Mouse (Mus musculus): ENCODE data around the gene Epha2. TPM values are rescaled to one million over a fixed set of nuclear protein-coding genes. Genes with fewer than 3 reads are reported as not detected.
A peak's percentile ranks its signal among the peaks of the same experiment; 100 is the strongest.

Gene Epha2
- total and polyA plus RNA-seq, 2 experiments: 7.7 to 12.0 TPM

DNA sequence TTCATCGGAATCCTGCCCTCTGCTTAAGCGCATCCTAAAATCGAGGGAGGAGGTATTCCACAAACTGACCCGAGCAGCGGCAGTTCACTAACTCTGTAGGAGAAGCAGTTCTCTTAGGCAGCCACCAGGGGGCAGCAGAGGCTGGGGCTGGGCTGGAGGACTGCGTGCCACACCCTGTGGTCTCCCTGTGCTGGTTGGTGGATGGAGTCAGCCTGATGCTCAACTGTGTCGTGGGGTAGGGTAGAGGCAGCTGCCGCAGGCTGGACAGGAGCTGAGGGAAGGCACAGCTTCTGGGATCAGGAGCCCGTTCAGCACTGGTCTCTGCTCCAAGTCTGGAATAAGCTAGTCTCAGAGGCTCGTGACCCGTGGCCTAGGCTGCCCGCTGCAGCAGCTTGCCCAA lies 27.7 kb upstream of the Epha2 start:
- peak overlapping the region; percentile 4; the same call in 1 of the 2 replicates for H3K4me3 ChIP-seq (ENCODE audit: insufficient read depth, low read depth, low read length)
- H3K27me3 ChIP-seq (ENCODE audit: control insufficient read depth, insufficient read depth, low read length): no peaks in the 10 kb centered on the region
- WGBS: under 1% methylated on average over 12 of the region's 12 CpGs
- H3K4me1 ChIP-seq (ENCODE audit: control insufficient read depth, insufficient read depth, low read length): peaks cover 22% of the 10 kb centered on the region
- DNase-seq (ENCODE audit: extremely low read depth, low read depth, low spot score): peak; percentile 85
- H3K9ac ChIP-seq (ENCODE audit: low read depth, low read length): peak overlapping the region; percentile 33
- H3K79me2 ChIP-seq (ENCODE audit: control insufficient read depth, insufficient read depth, low read length): no peaks in the 10 kb centered on the region
- no peaks in the 10 kb centered on the region for H3K36me3 ChIP-seq (ENCODE audit: control insufficient read depth, insufficient read depth, low read length)
- H3K27ac ChIP-seq (replicated peaks; ENCODE audit: insufficient read depth, low read depth, low read length): peak overlapping the region; percentile 80
- TF ChIP-seq POLR2A (IDR thresholded peaks at IDR 0.05; ENCODE audit: extremely low read depth, insufficient read depth, low read length) (no peak), CTCF (IDR thresholded peaks at IDR 0.05; ENCODE audit: low read depth, low read length) (peak; percentile 98)

GRCm38 (mm10) chr4:141274485-141275341 lies 26.3 kb upstream of the Epha2 start:
- DNase-seq (ENCODE audit: extremely low read depth, low read depth, low spot score): no peak

GRCm38 (mm10) chr4:141277157-141277556 lies 23.9 kb upstream of the Epha2 start:
- H3K79me2 ChIP-seq (ENCODE audit: control insufficient read depth, insufficient read depth, low read length): no peaks in the 10 kb centered on the region
- peak overlapping the region; percentile 89 for H3K27ac ChIP-seq (replicated peaks; ENCODE audit: insufficient read depth, low read depth, low read length)
- 33% methylated on average over 8 of the region's 8 CpGs for WGBS
- H3K27me3 ChIP-seq (ENCODE audit: control insufficient read depth, insufficient read depth, low read length): no peaks in the 10 kb centered on the region
- H3K9ac ChIP-seq (ENCODE audit: low read depth, low read length): peak overlapping the region; percentile 54
- H3K4me3 ChIP-seq (ENCODE audit: insufficient read depth, low read depth, low read length): no peak overlapping the region
- DNase-seq (ENCODE audit: extremely low read depth, low read depth, low spot score): peak; percentile 84
- TF ChIP-seq POLR2A (IDR thresholded peaks at IDR 0.05; ENCODE audit: extremely low read depth, insufficient read depth, low read length) (0 out of 2 replicates have a peak, but pooled peaks have one; percentile 19), CTCF (IDR thresholded peaks at IDR 0.05; ENCODE audit: low read depth, low read length) (no peak)
- no peaks in the 10 kb centered on the region for H3K36me3 ChIP-seq (ENCODE audit: control insufficient read depth, insufficient read depth, low read length)
- H3K4me1 ChIP-seq (ENCODE audit: control insufficient read depth, insufficient read depth, low read length): peaks cover 41% of the 10 kb centered on the region

More at GRCm38 (mm10) chr4:141274485-141275341, 26.3 kb upstream of the Epha2 start:
- WGBS: 93% methylated on average over 23 of the region's 23 CpGs
- Histone ChIP-seq H3K4me3 (ENCODE audit: insufficient read depth, low read depth, low read length) (no peak overlapping the region), H3K9ac (ENCODE audit: low read depth, low read length) (no peak overlapping the region), H3K27me3 (ENCODE audit: control insufficient read depth, insufficient read depth, low read length) (no peaks in the 10 kb centered on the region), H3K79me2 (ENCODE audit: control insufficient read depth, insufficient read depth, low read length) (no peaks in the 10 kb centered on the region), H3K36me3 (ENCODE audit: control insufficient read depth, insufficient read depth, low read length) (no peaks in the 10 kb centered on the region), H3K4me1 (ENCODE audit: control insufficient read depth, insufficient read depth, low read length) (peaks cover 30% of the 10 kb centered on the region), H3K27ac (replicated peaks; ENCODE audit: insufficient read depth, low read depth, low read length) (no peak overlapping the region)
- TF ChIP-seq POLR2A (IDR thresholded peaks at IDR 0.05; ENCODE audit: extremely low read depth, insufficient read depth, low read length): no peak
- no peak for TF ChIP-seq CTCF (IDR thresholded peaks at IDR 0.05; ENCODE audit: low read depth, low read length)

DNA sequence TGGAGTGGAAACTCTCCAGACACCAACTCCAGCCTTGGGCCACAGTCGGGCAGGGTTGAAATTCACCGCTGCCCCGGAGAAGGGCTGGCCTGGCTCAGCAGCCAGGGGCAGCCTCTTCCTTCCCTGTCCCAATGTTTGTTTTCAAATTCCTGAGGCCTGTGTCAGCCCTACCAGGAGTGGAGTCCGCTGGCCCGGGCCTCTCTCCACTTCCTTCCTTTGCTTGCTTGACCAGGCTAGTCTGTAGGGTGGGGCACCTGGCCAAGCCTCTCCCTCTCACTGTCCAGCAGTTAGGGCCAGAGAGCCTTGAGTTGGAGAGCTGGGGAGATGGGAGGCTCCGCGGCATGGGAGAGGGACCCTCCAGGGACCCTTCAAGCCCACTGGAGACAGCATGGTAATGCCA lies 22.9 kb upstream of the Epha2 start:
- peak; percentile 58 for DNase-seq (ENCODE audit: extremely low read depth, low read depth, low spot score)
- no peaks in the 10 kb centered on the region for H3K27me3 ChIP-seq (ENCODE audit: control insufficient read depth, insufficient read depth, low read length)
- no peaks in the 10 kb centered on the region for H3K36me3 ChIP-seq (ENCODE audit: control insufficient read depth, insufficient read depth, low read length)
- WGBS: 15% methylated on average over 7 of the region's 7 CpGs
- H3K27ac ChIP-seq (replicated peaks; ENCODE audit: insufficient read depth, low read depth, low read length): peak overlapping the region; percentile 80
- no peak overlapping the region for H3K4me3 ChIP-seq (ENCODE audit: insufficient read depth, low read depth, low read length)
- peaks cover 42% of the 10 kb centered on the region for H3K4me1 ChIP-seq (ENCODE audit: control insufficient read depth, insufficient read depth, low read length)
- peak overlapping the region; percentile 28 for H3K9ac ChIP-seq (ENCODE audit: low read depth, low read length)
- TF ChIP-seq POLR2A (IDR thresholded peaks at IDR 0.05; ENCODE audit: extremely low read depth, insufficient read depth, low read length) (0 out of 2 replicates have a peak, but pooled peaks have one; percentile 39), CTCF (IDR thresholded peaks at IDR 0.05; ENCODE audit: low read depth, low read length) (peak; percentile 26)
- no peaks in the 10 kb centered on the region for H3K79me2 ChIP-seq (ENCODE audit: control insufficient read depth, insufficient read depth, low read length)

DNA sequence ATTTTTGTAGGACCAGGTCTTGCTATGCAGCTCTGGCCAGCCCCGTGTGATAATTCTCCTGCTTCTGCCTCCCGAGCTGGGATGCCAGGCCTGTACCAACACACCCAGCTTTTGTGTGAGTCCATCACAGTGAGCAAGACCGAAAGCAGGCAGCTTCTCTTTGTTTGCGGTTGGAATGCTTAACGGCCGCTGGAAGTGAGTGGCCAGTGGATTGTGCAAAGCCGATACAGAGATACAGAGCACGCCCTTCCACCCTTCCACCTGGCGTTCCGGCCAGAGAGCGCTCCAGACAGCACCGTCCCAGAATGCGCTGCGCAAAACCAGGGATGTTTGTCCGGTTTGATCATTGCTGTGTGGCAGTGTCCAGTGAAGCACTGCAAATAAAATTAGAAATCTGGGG lies 21.7 kb upstream of the Epha2 start:
- H3K4me1 ChIP-seq (ENCODE audit: control insufficient read depth, insufficient read depth, low read length): peaks cover 37% of the 10 kb centered on the region
- peak; percentile 93 for DNase-seq (ENCODE audit: extremely low read depth, low read depth, low spot score)
- 0 out of 2 replicates have a peak, but pooled peaks have one; percentile 4 for TF ChIP-seq CTCF (IDR thresholded peaks at IDR 0.05; ENCODE audit: low read depth, low read length)
- 0 out of 2 replicates have a peak, but pooled peaks have one; percentile 22 for TF ChIP-seq POLR2A (IDR thresholded peaks at IDR 0.05; ENCODE audit: extremely low read depth, insufficient read depth, low read length)
- 13% methylated on average over 15 of the region's 15 CpGs for WGBS
- no peaks in the 10 kb centered on the region for H3K27me3 ChIP-seq (ENCODE audit: control insufficient read depth, insufficient read depth, low read length)
- no peaks in the 10 kb centered on the region for H3K79me2 ChIP-seq (ENCODE audit: control insufficient read depth, insufficient read depth, low read length)
- peak overlapping the region; percentile 15 for H3K9ac ChIP-seq (ENCODE audit: low read depth, low read length)
- no peaks in the 10 kb centered on the region for H3K36me3 ChIP-seq (ENCODE audit: control insufficient read depth, insufficient read depth, low read length)
- peak overlapping the region; percentile 80 for H3K27ac ChIP-seq (replicated peaks; ENCODE audit: insufficient read depth, low read depth, low read length)
- no peak overlapping the region for H3K4me3 ChIP-seq (ENCODE audit: insufficient read depth, low read depth, low read length)
